Mouse (Mus musculus): ENCODE data around the gene Tbx19.

Tbx19 gene

DNA sequence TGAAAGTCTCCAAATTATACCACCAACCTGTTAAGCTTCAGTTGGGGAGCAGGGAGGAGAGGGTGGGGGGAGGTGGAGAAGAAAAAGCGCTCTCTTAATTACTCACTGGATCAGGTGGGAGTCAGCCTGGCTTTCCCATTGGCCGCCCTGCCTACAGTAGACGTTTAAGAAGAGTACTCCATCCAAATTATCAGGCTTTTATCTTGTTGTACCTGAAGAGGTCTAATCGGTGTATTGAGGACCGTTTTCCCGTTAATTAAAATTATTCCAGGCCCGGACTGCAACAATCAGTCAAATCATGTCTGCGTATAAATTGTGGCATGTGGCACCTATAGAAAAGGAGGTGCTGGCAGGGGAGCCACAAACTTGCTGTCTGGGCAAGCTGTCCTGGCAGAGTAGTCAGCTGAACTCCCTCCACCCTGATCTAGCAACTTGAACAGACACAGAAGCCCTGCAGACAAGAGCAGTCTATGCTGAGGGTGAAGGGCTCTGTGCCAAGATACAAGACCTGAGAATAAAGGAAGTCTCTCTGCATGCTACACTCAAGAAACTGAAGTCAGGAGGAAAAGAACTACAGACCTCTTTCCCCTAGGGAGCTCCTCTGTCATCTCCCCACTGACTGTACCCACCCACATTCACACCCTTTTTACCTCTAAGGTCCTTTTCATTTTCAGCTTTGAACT is at the start of gene Tbx19:
Gene Tbx19 (minus strand): TSS at position 51 of the 683 bp plus-strand sequence.
- peak; percentile 8 for DNase-seq (ENCODE audit: low read depth)

DNA sequence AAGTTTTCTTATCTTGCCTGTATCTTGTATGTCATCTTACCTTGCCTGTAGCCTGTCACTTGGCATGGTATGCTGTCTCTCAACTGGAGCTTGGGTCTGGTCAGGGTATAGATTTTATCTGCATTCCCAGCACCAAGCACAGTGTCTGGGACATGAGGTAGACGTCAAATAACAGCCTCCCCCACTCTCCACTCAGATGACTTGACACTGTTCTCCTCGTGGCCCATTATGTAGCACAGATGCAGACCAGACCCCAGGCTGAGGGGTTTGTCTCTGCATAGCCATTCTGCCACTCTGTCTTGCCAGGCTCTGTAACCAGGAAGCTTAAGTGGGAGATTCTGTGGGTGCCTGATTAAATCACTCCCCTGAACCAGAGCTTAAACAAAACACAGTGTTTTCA is 45.0 kb upstream of the Tbx19 start:
- no peak for DNase-seq (ENCODE audit: low read depth)

DNA sequence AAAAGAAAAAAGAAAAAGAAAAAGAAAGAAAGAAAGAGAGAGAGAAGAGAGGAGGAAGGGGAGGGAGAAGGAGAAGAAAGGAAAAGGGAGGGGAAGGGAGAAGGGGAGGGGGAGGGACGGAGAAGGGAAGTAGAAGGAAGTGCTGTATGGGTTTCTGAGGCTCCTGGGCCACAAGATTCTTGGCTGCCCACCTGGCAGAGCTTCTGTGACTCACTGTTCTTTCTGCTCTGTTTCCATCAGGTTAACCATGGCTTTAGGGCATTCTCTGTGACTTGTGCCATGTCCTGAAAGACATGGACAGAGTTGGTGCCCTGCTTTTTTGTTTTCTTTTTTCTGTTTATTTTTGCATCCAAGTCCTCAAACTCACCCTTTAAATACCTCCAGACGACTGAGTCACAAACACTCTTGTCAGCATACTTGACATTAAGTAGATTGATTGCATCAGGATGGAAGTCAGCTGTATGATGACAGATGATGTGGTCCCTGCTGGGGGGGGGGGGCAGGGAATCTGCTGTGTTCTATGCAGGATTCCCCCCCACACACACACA is 43.0 kb upstream of the Tbx19 start:
- peak; percentile 12 for DNase-seq (ENCODE audit: low read depth)

DNA sequence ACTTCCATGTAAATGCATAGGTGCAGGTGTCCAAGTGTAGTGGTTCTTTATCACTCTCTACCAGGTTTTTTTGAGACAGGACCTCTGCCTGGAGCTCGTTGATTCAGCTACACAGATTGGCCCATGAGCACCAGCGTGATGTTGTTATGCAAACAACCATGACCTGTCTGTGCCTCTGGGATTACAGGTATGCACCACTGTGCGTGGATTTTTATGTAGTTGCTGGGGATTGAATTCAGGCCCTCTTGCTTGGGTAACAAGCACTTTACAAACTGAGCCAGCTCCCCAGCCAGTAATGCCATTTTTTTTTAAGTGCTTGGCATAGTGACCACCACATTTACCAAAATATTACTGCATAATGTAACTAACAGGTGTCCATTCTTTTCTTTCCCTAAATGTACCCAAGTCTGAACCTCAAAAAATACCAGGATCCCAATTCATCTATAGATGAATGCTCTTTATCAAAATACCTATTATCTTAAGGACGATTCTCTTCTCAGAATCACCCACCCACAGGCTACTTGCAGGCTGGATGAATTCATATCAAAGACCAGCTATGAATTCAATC is 41.0 kb upstream of the Tbx19 start:
- DNase-seq (ENCODE audit: low read depth): no peak

DNA sequence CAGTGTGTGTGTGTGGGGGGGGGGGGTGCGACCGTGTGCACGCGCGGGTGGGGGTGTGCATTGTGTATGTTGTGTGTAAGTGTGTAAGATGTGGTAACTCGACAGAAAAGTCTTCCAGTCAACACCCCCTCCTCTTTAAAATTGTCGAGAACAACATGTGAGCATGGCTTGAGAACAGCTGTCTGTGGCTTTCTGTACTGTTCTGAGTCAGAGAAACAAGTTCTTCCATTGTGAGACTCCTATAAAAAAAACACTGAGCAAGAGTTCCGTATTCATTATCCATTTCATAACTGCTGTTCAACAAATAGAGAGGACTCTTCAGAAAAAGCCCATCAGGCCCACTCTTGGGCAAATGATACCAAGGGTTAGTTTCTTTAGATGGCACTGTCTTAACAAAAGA is 40.2 kb upstream of the Tbx19 start:
- no peak for DNase-seq (ENCODE audit: low read depth)

DNA sequence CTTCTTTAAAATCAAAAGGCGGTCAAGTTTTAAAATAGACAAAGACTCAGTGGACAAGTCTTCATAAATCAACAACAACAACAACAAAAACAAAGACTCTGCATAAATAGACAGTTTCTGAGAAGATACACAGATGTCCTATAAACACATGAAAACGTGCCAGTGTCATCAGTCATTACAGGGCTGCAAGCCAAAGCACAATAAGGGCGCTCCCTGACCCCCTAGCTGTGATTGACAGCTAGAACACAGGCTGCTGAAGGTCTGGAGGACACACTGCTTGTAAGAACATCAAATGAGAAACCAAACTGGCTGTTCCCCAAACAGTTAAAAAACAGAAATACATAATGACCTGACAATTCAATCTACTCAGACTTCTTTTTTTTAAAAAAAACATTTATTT is 39.1 kb upstream of the Tbx19 start:
- no peak for DNase-seq (ENCODE audit: low read depth)

DNA sequence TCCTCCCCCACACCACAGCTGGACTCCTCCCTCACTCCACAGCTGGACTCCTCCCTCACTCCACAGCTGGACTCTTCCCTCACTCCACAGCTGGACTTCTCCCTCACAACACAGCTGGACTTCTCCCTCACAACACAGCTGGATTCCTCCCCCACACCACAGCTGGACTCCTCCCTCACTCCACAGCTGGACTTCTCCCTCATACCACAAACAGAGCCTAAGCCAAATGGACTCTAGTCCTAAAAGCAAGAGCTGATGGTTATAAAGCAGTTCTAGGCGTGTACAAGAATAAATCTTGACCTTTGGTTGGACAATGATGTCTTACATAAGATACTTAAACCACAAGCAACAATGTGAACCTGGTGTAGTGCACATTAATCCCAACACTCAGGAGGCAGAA is 38.4 kb upstream of the Tbx19 start:
- DNase-seq (ENCODE audit: low read depth): no peak

DNA sequence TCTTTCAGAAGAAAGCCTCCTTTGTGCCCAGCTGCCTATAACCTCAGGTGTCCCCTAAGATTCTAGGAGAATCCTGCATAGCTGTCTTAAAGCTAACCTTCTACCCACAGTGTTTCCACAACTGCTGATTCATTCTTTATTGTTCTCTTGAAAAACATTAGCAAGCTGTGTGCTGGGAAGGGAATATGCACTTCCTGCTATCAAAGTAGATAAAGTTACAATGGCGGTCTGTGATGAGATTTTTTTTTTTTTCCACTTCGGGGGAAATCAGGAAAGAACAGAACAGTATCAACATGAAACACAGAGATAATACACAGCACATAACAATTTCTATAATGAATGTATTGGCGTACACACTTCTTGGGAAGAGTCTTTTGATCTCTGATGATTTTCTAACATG is 37.3 kb upstream of the Tbx19 start:
- DNase-seq (ENCODE audit: low read depth): peak; percentile 44

DNA sequence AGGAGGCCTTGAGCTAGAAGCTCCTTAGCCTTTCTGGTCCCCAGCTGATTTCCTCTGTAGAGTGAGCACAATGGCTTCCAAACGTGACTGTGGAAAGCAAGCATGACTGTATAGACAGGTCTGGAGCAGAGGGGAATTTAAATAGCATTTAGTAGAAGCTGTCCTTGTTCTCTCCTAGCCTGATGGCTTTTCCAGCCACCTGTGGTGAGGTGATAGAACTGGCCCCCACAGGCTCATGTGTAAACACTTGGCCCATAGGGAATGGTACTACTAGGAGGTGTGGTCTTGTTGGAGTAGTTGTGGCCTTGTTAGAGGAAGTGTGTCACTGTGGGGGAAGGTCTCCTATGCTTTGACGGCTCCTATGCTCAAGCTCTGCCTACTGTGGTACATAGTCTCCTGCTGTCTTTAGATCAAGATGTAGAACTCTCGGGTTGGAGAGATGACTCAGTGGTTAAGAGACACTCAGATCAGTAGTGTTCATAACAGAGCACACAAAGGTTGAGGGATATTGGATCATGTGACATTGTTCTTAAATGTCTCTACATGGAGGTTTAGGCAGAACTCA is 34.9 kb upstream of the Tbx19 start:
- peak; percentile 64 for DNase-seq (ENCODE audit: low read depth)

DNA sequence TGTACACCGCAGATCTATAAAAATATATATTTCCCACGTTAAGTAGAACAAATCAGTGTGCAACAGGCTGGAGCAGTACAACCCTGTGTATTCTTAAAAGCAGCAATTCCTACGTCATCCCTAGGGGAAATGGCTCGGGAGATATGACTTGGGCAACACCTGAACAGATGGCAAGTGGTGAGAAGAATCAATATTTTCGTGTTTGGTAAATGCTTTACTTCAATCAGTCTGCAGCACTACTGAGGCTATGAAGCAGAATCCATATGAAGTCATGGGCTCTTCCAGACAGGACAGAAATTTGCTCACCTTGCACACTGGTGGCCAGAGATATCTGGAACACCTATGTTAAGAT is 34.1 kb upstream of the Tbx19 start:
- DNase-seq (ENCODE audit: low read depth): no peak

DNA sequence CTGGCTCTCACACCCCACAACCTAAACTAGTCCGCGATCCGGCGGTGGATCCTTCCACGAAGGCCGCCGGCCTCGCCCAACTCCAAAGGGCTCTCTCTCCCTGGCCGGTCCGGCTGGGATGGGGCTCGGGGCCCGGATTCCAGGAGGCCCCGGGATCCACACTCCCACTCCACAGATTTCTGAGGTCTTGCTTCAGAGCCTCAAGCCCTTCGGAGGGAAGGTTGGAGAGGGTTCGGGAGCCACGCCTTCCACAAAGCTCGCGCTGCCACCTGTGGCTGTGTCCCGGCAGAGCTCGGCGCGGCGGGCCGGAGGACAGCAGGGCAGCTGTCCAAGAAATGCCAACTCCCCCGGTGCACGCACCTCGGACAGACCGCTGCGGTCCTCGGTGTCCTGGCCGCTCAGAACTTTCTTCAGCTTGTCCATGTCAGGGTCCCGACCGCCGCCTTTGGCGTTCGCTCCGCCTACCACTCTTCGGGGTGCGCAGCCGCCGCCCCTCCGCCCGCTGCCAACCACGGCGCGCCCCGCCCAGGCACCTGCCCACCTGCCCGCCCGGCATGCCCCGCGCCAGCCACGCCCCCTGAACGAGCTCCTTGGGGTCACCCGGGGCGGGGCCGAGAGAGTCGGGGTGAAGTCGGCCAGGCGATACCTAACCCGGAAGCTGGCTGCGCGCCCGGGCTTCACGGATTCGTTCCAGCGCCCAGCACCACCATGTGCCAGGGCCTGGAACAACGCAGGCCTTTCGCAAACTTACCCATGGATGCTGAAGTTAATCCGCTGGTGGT is 33.5 kb upstream of the Tbx19 start, which contains the start of gene Sft2d2:
Gene Sft2d2 (minus strand): TSS at position 559 of the 782 bp plus-strand sequence.
- DNase-seq (ENCODE audit: low read depth): peak; percentile 94

DNA sequence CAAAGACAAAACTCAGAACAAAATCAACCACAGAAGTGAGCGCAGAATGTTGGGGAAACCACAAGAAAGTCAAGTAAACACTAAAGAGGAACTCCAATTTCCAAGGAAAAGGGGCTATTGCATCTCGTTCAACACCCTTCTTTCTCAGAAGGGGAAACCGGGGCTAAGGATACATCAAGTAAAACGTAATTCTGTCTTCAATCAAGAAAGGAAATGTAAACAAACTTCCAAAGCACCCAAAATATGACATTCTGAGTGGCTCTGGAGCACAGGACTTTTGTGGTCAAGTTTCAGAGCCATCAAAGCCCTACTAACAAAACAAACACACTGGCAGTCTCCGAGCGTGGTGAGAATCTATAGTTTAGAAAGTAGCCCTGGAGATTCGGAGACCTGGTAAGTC is 32.9 kb upstream of the Tbx19 start:
- peak; percentile 62 for DNase-seq (ENCODE audit: low read depth)

DNA sequence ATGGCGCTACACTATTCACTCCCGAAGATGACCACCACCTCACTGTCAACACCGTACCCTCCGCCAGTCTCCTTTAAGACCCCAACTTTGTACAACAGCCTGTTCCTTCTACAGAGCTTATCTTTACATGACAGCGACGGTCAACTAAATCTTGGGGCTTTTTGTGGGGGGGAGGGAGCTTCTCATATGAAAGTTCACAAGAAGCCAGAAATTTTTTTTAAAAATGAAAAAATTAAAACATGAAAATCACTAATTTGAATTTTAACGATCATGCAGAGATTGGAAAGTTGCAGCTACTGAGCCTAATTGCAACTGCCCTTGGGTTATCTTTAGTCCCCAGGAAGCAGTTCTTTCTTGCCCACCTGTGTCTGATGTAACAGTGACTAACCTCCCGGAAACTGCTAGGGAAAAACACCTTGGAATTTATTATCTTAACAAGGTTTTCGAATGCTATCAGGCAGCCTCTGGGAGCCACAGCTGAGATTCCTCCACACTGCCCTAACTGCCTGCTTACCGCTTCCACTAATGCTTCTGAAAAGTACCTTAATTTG is 32.2 kb upstream of the Tbx19 start:
- peak; percentile 31 for DNase-seq (ENCODE audit: low read depth)

DNA sequence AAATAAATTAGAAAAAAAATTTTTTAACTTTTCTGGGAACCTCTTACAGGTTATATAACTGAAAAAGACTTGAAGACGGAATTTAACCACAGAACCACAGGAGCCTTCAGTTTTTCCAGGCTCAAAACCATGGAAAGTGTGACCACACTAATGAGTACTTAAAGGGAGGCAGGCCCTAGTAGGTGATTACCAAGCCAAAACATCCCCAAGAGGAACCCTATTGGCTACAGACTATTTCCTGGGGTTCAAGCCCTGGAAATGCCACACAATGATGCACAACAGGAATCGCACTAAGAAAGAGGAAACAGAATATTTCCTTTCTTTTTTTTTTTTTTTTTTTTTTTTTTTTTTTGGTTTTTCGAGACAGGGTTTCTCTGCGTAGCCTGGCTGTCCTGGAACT is 31.5 kb upstream of the Tbx19 start:
- peak; percentile 67 for DNase-seq (ENCODE audit: low read depth)

DNA sequence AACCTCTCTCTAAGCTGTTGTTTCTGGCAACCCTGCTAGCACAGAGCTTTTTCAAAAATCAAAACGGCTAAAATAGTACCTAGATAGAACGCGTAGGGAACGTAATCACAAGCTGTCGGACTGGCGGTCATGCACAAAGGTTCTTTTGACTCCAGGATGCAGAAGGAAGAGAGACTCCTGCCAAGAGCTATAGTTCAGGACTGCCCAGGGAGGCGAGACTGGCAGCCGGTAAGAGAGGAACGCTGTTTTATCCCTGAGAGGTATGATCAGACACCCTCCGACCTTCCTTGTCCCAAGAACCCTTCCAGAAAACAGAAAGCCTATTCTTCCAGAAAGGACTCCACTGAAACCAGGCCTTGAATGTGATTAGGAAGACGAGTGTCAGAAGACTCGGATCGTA is 31.0 kb upstream of the Tbx19 start:
- no peak for DNase-seq (ENCODE audit: low read depth)

DNA sequence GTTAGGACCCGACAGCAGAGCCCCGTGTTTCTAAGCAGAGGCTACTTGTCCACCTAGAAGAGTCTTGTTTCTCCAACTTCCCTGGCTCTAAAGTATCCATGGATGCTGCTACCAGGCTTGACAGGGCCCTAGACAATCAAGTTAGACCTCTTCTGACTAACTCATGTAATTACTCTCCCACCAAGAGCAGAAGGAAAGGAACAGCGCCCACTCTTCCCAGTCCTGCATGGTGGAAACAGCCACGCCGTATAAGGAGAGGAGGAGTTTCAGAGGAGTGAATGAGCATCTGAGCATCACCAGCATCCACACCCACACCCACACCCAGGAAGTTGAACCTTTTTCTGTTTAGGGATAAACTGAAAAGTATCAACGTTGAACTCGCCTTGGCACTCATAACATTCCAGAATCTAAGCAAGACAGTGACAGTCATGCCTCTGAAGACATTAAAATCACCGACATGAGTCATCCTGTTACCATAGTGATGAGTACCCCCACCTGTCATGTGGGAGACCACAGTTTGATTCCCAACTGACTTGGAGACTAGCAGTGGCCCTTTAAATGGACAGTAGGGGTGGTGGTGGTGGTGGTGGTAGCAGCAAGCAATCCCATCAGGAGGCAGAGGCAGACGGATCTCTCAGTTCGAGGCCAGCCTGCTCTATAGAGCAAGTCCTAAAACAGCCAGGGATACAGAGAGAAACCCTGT is 30.1 kb upstream of the Tbx19 start:
- peak; percentile 18 for DNase-seq (ENCODE audit: low read depth)

DNA sequence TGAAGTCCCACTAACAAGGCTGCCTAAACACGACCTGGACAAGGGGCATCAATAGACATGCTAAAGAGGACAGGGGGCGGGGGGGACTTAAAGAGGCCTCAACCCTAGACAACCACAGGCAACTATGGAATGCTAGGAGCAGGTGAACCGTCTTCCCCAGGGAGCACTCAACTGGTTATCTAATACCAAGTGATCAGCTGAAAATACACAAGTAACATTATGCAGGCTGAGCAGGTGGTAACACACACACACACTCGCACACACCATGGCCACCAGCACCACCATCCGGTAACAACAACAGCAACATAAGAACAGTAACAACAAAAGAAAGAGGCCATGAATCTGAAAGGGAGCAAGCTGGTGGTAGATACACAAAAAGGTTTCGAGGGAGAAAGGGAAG is 29.5 kb upstream of the Tbx19 start:
- no peak for DNase-seq (ENCODE audit: low read depth)

DNA sequence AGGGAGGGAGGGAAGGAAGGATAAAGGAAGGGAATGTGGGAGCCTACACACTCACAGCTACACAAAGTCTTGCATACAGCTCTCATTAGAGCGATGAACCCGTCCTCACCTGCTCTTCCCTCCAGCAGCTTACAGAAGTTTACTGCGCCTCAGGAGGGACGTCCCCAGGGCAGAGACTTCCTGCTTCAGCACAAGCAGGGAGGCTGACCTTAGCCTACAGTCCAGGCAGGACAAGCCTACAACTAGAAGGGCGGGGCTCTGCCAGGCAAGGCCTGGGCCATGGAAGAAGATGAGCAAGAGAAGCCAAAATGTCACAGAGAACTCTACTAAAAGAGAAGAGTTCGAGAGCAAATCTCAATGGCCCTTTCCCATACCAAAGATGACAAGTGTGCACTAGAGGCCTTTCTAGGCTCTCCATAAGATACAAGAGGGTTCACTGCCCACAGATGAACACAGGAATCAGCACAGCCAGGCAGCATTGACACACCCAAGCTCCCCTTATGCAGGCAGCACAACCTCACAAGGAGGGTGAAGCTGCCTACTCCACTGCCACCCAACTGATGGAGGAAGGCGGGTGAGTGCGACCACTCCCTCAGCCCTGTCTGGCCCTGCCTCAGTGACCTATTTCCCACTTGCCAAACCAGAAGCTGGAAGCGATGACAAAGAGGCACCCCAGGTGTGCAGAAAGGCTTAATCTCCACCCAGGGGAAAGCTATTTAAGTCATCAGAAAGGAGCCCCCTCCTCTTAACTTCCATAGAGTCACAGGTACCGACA is 28.4 kb upstream of the Tbx19 start:
- DNase-seq (ENCODE audit: low read depth): no peak

DNA sequence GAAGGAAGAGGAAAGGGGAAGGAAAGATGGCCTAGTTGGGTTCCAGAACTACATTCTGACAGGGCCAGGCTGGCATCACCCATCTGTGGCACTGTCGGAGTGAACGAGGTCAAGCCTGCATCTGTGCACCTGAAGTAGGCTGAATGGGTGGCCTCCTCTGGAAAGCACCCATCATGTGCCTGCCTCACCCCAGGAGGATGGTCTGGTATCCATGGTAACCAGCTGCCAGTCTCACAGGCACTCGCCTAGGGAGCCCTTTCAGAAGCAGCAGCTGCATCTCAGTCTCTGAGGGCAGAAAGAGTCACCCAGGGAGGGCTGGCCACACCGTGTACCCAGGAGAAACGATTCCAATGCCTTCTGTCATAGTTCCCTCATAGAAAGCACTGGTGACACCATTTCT is 26.8 kb upstream of the Tbx19 start:
- no peak for DNase-seq (ENCODE audit: low read depth)

DNA sequence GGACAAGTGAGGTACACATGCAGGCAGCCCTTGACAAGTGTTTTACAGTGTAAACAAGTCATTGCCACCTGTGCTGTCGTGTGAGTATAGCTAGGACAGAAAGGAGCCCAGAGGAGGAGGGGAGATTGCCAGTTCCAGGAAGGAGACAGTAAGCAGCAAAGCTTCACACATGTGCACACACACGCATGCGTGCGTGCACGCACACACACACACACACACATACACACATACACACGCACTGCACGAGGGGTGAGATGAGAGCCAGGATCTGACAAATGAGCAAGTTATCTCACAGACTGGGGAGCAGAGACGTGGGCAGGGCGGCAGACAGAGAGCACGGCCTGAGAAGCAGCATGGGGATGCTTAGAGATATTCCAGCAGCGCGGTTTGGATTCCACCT is 25.9 kb upstream of the Tbx19 start:
- no peak for DNase-seq (ENCODE audit: low read depth)

DNA sequence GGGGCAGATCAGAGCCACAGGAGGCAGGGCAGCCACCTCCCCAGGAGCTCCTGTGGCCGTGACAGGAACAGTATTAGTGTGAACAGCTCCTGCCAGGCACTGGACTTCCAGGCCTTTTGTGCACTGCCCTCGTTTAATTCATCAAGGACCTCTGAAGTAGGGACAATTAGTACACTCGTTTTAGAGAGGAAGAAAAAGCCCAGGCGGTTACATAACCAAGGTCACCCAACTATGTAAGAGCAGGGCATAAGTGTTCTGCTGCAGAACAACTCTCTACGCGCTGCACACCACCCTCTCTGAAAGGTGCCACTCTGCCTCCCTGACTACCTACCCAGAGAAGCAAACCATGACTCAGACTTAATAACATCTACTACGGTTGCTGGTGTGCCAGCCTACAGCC is 24.5 kb upstream of the Tbx19 start:
- no peak for DNase-seq (ENCODE audit: low read depth)
